Mouse (Mus musculus) liver, adult 2 months (tissue): Measurements from ENCODE around the gene Bcl2.

Source experiments
- CTCF ChIP-seq: fragments of 200-500 bp; IDR thresholded peaks from 2 replicates; pipeline ENCODE4 v1.5.1; 2011; ENCODE audit warnings: low read depth, low read length, control low read depth
- POLR2A ChIP-seq: fragments of 200-500 bp; IDR thresholded peaks from 2 replicates; pipeline ENCODE4 v1.6.1; 2011; ENCODE audit warnings: low read length, control low read depth; ENCODE audit not compliant: insufficient read depth; ENCODE audit errors: extremely low read depth

GRCm38 (mm10) chr1:106722061-106722460 is 8.0 kb upstream of the Bcl2 start:
- TF ChIP-seq POLR2A (no peak), CTCF (no peak)
